Mouse (Mus musculus) ovary, postnatal 36 days (tissue): ENCODE results near the gene Tesc.

Experiments used
- DNase-seq: peaks from one replicate; pipeline ENCODE4 v3.0.0; 2022; ENCODE audit warnings: low spot score, mixed read lengths

Tesc gene

GRCm38 (mm10) chr5:118015669-118016068 lies 11.9 kb upstream of the Tesc start:
- no peak for DNase-seq

- DNase-seq, result no peak
These were observed 10.0 kb upstream of the Tesc start for GRCm38 (mm10) chr5:118017527-118017926.

DNA sequence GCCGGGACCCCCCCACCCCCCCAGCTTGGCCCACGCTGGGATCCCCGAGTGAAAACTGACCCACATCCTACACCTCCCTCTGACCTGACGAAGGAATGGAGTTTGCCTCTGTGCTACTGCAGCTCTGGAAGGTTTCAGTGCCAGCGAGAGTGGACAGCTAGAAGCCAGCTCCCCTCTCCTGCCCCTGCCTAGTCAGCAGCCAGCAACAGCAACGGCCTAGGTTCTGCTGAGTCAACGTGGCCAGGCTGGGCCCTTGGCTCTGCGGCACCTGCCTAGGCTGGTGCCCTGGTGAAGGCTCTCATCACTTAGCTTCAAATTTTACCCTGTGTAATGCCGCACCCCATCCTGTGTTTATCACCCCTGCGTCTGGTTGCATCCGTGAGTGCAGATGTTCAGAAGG lies 7.6 kb upstream of the Tesc start:
- no peak for DNase-seq

GRCm38 (mm10) chr5:118023053-118023452 lies 4.5 kb upstream of the Tesc start:
- DNase-seq, result no peak

DNA sequence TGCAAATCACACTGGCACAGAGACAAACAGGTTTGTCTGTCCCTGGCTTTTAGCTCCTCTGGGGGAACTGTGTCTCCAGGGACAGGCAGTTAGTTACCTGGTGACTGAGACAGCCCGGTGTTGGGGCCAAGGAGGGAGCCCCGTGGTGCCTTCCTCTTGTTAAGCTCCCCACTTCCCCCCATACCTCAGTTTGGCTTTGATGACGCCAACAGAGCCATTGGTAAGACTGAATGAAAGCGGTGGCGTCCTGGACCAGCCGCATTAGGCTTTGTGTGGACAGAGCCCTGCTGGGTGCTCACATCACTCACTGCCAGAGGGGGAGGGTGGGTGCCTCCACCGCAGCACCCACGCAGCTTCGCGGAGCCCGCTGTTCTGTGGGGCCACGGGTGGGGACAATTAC lies 1.7 kb upstream of the Tesc start:
- no peak for DNase-seq

- DNase-seq, result no peak
These were observed 1.2 kb upstream of the Tesc start for GRCm38 (mm10) chr5:118026343-118026742.

DNA sequence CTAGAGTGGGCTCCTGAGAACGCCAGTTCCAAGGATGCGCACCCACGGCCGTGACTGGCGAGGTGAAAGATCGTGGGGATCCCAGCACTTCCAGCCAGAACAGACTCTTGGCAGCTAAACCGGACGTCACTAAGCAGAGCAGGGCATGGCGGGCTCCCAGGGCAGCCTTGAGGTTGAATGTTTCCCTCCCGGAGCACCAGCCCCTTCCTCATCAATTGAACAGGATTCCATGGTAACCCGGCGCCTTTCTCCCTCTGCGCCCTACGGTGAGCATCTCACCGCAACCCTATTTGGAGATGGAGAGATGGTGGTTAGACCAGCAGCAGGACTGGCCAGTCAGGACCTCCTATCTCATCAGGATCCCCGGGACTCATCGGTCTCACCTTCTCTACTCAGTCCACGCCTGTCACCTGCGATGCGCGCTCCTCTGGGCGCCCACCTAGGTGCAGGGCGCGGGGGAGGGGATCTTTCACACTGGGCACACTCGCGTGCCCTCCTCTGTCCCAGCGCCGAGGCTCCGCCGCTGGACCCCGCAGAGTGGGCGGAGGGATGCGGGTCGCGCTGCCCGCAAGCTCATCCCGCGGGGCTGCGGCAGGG lies 344 bp upstream of the Tesc start:
- DNase-seq, result no peak

- DNase-seq, result peak; percentile 49
These were observed 870 bp downstream of the Tesc start for GRCm38 (mm10) chr5:118028191-118029034.

DNA sequence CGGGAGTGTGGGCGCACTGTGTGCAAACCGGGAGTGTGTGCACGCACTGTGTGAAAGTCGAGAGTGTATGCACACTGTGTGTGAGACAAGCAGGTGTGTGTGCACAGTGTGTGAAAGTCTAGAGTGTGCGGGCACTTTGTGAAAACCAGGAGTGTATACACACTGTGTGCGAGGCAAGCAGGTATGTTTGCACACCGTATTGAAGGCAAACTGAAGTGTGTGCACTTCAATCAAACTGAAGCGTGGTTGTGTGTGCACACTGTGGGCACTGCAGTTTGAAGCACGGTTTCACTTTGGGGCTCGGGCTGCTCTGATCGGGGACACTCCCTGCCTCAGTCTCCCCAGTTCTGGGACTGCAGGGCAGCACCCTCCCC lies 1.5 kb downstream of the Tesc start:
- DNase-seq, result no peak

DNA sequence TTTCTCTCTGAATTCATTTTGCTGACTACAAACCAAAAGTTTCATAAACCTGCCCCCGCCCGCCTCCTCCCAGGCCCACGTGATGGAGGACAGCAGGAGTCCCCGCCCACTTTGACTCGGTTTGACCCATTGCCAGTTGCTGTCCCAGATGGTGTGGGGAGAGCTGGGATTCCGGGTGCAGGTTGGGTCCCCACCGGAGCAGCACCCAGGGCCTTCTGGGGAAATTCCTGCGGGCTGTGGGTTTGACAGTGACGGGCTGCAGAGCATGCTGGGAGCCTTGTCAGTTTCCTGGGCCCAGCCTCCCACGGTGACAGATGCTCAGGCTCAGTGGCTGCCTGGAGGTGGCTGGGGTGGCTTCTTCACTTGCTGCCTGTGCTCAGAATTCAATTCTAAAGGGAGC lies 1.9 kb downstream of the Tesc start:
- DNase-seq, result no peak

DNA sequence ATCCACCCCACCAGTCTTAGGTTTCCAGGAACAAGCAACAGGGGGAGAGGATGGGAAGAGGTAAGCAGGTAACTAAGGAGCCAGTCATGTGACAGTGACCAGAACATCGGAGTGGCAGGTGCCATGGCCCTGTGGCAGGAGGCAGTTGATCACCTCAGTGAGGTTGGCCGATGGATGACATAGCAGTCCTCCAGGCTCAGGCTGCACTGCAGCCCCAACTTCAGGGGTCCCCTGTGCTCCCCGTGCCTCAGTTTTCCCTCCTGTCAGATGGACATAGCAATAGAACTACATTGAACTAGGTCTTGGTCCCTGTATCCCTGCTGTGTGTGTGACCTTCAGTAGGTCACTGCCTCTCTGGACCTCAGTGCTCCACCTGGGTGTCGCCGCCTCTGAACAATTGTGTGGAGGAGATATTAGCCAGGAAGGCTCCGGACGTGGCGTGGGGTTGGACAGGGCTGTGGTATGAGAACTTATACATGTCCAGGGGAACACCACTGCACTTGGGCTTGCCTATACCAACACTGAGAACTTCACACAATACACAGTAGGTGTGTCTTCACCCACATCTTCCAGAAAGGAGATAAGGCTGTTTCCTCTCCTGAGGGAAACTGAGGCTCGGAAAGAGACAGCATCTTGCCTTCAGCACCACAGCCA lies 2.6 kb downstream of the Tesc start:
- DNase-seq, result no peak

DNA sequence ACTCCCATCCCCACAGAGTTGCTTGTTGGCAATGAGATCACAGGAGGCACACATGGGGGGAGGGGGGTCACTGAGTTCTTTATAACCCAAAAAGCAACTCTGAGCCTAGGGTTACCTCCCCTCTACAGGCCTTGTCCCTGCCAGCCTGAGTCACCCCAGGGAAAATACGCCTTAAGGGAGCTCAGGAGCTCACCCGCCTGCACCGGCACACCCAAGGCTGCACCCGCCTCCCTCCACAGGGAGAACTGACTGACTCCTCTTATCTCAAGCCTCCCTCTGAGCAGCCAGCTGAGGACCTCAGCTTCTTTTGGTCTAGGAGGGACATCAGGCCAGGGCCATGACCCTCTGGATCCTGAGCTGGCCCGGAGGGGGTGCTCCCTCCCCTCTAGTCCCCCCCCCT lies 3.5 kb downstream of the Tesc start:
- peak; percentile 21 for DNase-seq

DNA sequence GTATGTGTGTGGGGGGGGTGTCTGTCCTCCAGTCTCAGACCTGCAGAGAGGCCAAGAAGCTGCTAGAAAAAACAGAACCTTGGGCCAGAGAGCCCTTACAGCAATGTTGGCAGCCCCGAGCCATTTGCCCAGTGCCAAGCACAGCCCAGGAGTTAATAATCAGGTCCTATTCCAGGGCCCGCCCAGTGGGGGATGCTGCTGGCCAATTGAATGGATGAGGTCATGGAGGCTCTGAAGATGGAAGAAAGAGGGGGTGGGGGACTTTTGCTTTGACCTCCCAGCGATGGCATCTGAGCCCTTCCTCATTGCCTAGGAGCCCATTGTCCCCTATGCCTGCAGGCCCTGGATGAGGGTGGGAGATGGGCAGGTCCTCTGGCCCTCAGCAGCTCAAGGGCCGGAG lies 4.0 kb downstream of the Tesc start:
- DNase-seq, result no peak

GRCm38 (mm10) chr5:118033328-118033727 lies 5.8 kb downstream of the Tesc start:
- DNase-seq, result no peak

DNA sequence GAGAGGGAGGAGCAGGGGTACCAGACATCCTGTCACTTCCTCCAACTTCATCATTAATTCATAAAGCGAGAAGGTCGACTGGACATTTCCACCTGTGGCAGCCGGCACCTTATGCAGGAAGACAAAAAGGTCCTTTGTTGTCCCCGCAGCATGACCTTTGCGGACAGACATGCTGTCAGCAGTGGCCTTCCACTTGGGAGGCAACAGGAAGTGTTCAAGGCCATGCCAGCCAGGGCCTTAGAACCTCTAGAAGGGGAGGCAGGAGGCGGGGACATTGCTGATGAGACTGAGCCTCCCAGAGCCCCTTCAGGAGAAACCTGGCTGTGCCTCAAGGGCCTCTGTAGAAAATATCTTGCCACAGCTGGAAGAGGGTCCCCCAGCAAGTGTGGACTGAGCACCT lies 6.2 kb downstream of the Tesc start:
- no peak for DNase-seq

GRCm38 (mm10) chr5:118034632-118035031 lies 7.1 kb downstream of the Tesc start:
- no peak for DNase-seq

DNA sequence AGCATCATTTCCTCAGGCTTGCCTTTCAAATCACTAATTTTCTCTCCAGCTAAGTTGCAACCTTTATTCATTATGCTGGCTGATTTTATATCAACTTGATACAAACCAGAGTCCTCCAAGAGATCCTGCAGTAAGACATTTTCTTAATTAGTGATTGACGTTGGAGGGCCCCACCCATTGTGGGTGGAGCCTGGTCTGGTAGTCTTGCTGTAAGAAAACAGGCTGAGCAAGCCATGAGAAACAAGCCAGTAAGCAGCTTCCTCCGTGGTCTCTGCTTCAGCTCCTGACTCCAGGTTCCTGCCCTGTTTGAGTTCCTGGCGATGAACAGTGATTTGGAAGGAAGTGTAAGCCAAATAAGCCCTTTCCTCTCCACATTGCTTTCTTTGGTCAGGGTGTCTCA lies 8.2 kb downstream of the Tesc start:
- no peak for DNase-seq

DNA sequence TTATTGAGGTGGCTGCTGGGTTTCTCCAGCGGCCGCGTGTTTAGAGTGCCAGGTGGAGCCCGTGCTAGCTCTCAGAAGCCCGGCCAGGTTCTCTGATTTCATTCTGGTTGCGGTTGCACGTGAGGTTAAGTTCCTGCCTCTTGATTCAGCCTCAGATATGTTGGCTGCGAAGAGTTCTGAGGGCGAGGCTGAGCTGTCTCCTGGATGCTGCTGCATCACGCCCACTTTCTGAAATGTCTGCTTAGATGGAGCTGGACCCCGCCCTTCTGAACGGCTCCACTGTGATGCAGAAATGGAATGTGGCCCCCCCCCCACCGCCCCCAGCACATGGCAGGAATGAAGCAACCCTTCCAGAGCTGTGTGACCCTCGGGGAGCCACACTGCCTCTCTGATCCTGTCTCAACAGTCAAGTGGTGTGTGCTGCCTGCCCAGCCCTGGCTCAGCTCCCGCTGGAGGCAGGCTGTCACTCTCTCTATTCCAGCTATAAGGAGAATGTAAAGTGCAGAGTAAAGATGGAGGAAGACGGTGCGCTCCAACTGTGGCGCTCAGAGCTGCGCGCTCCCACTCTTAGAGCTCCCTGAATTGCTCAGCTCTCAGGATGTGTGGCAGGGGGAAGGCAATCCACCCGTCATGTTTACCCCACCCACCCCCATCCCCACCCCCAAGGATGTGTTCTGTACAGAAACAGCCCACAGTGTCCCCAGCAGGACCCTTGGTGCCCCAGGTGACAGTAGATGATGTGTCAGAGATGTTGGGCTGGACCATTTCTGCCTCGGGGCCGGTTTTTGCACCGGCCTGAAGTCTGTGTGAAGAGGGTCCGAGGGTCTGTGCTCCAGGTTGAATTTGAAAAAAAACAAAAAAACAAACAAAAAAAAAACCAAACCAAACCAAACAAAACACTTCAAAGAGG lies 9.6 kb downstream of the Tesc start:
- no peak for DNase-seq

- DNase-seq, result no peak
These were observed 10.4 kb downstream of the Tesc start for GRCm38 (mm10) chr5:118037798-118038484.

GRCm38 (mm10) chr5:118039241-118039668 lies 11.7 kb downstream of the Tesc start:
- no peak for DNase-seq

DNA sequence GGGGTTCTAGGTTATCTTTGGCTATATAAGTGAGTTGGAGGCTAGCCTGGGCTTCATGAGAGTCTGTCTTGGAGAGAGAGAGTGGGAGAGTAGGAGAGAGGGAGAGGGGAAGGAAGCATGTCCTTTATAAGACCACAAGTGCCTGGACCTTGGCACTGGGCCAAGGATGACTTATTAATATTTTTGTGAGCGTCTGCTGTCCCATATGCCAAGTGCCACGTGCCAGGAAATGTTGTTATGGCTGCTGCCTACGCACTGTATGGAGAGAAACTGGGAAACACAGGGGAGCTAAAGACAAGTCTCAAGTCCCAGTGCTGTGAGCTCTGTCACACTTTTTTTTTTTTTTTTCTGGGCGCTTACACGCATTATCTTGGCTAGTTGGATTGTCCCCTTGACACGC lies 15.1 kb downstream of the Tesc start:
- no peak for DNase-seq

DNA sequence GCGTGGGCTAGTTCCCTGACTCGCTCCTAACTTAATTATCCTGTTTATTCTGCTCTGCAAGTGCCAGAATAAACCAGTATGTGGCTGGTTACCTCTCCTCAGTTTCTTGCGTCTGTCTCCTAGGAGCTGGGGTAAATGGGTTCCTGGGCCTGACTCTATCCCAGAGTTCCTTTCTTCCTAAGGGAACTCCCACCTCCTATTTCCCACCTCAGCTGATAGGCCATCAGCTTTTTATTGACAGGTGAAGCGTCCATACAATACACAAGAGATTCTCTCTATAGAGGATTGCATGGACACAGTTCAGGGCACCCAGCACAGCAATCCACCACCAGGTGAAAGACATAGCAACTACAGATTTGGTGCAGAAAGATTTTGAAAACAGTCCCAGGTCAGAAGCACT lies 16.2 kb downstream of the Tesc start:
- DNase-seq, result no peak
